Mouse (Mus musculus) lung, postnatal 0 days (tissue): ENCODE measurements around the gene C130050O18Rik. TPM values are rescaled to one million over a fixed set of nuclear protein-coding genes. Genes with fewer than 3 reads are reported as not detected.

Experiments
- ATAC-seq: fragments of 200-750 bp; cut with Nextera tagmentation; 2 replicates; pipeline ENCODE4 v1.8.0; 2017; ENCODE audit warnings: moderate library complexity
- DNase-seq: peaks from one replicate; pipeline ENCODE4 v3.0.0-alpha.2; 2016; ENCODE audit warnings: low spot score
- H3K27ac ChIP-seq: fragments of 300-500 bp; sonication (generic); 2 replicates; pipeline ENCODE4 v1.5.1; 2014; ENCODE audit warnings: antibody characterized with exemption, mild to moderate bottlenecking, low read length, mixed read lengths
- H3K27me3 ChIP-seq: fragments of 300-500 bp; sonication (generic); replicated peaks from 2 replicates; pipeline ENCODE4 v1.6.1; 2014; ENCODE audit warnings: low read length, mixed read lengths; ENCODE audit not compliant: insufficient read depth
- H3K36me3 ChIP-seq: fragments of 300-500 bp; sonication (generic); 2 replicates; pipeline ENCODE4 v1.6.1; 2014; ENCODE audit warnings: low read length, mixed read lengths; ENCODE audit not compliant: insufficient read depth
- H3K4me1 ChIP-seq: fragments of 300-500 bp; sonication (generic); 2 replicates; pipeline ENCODE4 v1.6.1; 2014; ENCODE audit warnings: antibody characterized with exemption, low read depth, low read length, mixed read lengths; ENCODE audit not compliant: insufficient read depth
- H3K4me2 ChIP-seq: fragments of 300-500 bp; sonication (generic); replicated peaks from 2 replicates; pipeline ENCODE4 v1.6.1; 2014; ENCODE audit warnings: low read depth, mild to moderate bottlenecking, low read length, moderate library complexity, mixed read lengths
- H3K4me3 ChIP-seq: fragments of 300-500 bp; sonication (generic); 2 replicates; pipeline ENCODE4 v1.5.1; 2014; ENCODE audit warnings: low read depth, low read length
- H3K9ac ChIP-seq: fragments of 300-500 bp; sonication (generic); replicated peaks from 2 replicates; pipeline ENCODE4 v1.6.1; 2014; ENCODE audit warnings: low read depth, mild to moderate bottlenecking
- H3K9me3 ChIP-seq: fragments of 300-500 bp; sonication (generic); 2 replicates; pipeline ENCODE4 v1.6.1; 2016; ENCODE audit warnings: low read length, mixed read lengths
- CTCF ChIP-seq: IDR thresholded peaks from 2 replicates; pipeline ENCODE4 v1.5.1; 2016; ENCODE audit warnings: antibody characterized with exemption, mild to moderate bottlenecking
- EP300 ChIP-seq: IDR thresholded peaks from 2 replicates; pipeline ENCODE4 v1.6.1; 2016; ENCODE audit warnings: antibody characterized with exemption, mild to moderate bottlenecking, control low read depth
- WGBS: fragments of 180-500 bp; shearing (Covaris S2); extraction: QIAGEN DNeasy Blood & Tissue Kit; methylation state at CpG from one replicate; pipeline ENCODE4 v1.1.7; 2014; 5-methylcytosine and 5-hydroxymethylcytosine counted together
- polyA plus RNA-seq: library from polyadenylated mRNA; unstranded; fragments of >200 nt; fragmentation: Nextera tagmentation; extraction: Ambion mirVana; gene quantifications from 2 replicates; pipeline ENCODE4 v1.2.1, GENCODE M21; 2015

C130050O18Rik gene
- polyA plus RNA-seq, 1 experiment from 2014 or later, result 3.3 TPM

- 82% methylated on average over 8 of the region's 8 CpGs for WGBS
- Histone ChIP-seq H3K4me1 (no peaks in the 10 kb centered on the region), H3K9ac (no peak overlapping the region), H3K4me3 (no peak overlapping the region), H3K9me3 (no peaks in the 10 kb centered on the region), H3K27me3 (no peaks in the 10 kb centered on the region), H3K27ac (no peak overlapping the region), H3K4me2 (no peak overlapping the region), H3K36me3 (no peaks in the 10 kb centered on the region)
- ATAC-seq (no peak), DNase-seq (peak; percentile 44)
- no peak for TF ChIP-seq CTCF
Measured at GRCm38 (mm10) chr5:139403692-139404260, 1.3 kb upstream of the C130050O18Rik start.

DNA sequence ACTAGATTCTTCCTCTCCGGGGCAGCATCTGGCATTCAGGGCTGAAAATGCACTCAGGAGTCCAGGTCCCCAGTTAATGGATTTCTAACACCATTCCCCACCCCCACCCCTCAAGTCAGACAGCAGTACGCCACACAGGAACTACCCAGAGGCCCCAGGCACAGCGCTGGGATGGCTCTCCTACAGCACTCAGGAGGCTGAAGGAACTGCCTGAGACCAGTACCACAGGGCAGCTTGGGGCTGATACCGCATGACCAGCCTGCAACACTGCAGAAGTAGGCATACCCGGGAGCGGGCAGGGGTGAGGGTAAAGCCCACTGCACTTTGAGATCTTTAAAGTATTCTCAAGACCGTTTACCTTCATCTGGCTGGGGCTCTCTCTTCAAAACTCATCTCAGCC is 398 bp downstream of the C130050O18Rik start:
- H3K27ac ChIP-seq, result no peak overlapping the region
- DNase-seq (no peak), ATAC-seq (no peak)
- H3K4me3 ChIP-seq, result no peak overlapping the region
- no peaks in the 10 kb centered on the region for H3K9me3 ChIP-seq
- no peaks in the 10 kb centered on the region for H3K27me3 ChIP-seq
- no peaks in the 10 kb centered on the region for H3K4me1 ChIP-seq
- TF ChIP-seq CTCF (no peak), EP300 (no peak)
- no peak overlapping the region for H3K9ac ChIP-seq
- no peaks in the 10 kb centered on the region for H3K36me3 ChIP-seq
- WGBS, result 64% methylated on average over 7 of the region's 7 CpGs
- no peak overlapping the region for H3K4me2 ChIP-seq

- ATAC-seq (no peak), DNase-seq (no peak)
- Histone ChIP-seq H3K4me3 (no peak overlapping the region), H3K9ac (no peak overlapping the region), H3K27ac (no peak overlapping the region), H3K36me3 (no peaks in the 10 kb centered on the region), H3K27me3 (no peaks in the 10 kb centered on the region), H3K4me1 (no peaks in the 10 kb centered on the region), H3K9me3 (no peaks in the 10 kb centered on the region), H3K4me2 (no peak overlapping the region)
- TF ChIP-seq EP300 (no peak), CTCF (no peak)
- WGBS, result 48% methylated on average over 3 of the region's 3 CpGs
Measured at GRCm38 (mm10) chr5:139405953-139406352, 873 bp downstream of the C130050O18Rik start.

DNA sequence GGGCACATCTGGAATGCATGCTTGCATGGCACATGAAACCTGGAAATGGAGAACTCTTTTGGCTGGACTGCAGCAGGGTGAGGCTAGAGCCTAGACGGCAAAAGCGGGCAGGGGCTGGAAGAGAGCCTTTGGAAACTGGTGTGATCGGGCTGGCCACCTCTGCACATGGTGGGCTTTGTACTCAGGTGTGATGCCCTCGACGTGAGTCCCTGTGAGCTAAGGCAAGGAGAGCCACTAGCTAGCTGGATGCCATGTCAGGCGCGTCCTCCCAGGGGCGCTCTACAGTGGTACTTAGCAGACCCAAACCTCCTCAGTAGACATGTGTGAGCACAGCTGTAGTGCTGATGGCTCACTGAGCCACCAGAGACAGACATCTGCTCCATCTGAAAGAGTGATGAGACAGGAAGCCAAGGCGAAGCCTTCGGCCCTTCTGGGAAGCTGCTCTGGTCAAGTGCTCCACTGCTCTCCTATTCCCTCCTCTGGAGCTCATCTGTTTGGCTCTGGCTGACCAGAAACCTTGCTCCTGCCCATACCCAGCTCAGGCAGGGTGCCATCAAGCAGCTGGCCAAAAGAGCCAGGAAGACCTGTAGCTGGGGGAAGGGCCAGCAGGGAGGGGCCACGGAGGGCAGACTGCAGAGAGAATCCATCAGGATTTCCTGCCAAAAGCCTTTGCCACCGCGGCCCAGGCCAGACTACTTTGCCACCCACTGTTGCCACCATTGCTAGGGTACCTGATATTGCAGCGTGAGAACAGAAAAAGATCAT is 2.2 kb downstream of the C130050O18Rik start:
- WGBS, result 80% methylated on average over 12 of the region's 14 CpGs
- H3K9me3 ChIP-seq, result no peaks in the 10 kb centered on the region
- no peaks in the 10 kb centered on the region for H3K4me1 ChIP-seq
- peak overlapping the region; percentile 33; the same call in 1 of the 2 replicates for H3K27ac ChIP-seq
- DNase-seq (no peak), ATAC-seq (no peak)
- H3K27me3 ChIP-seq, result no peaks in the 10 kb centered on the region
- 0 out of 2 replicates have a peak, but pooled peaks have one; percentile 6 for TF ChIP-seq CTCF
- no peak for TF ChIP-seq EP300
- no peaks in the 10 kb centered on the region for H3K36me3 ChIP-seq
- no peak overlapping the region for H3K4me2 ChIP-seq
- no peak overlapping the region for H3K9ac ChIP-seq
- no peak overlapping the region for H3K4me3 ChIP-seq

- H3K27ac ChIP-seq, result peak overlapping the region; percentile 33; the same call in 1 of the 2 replicates
- DNase-seq, result peak; percentile 64
- 65% methylated on average over 7 of the region's 7 CpGs for WGBS
- H3K4me2 ChIP-seq, result 0 out of 2 replicates have a peak overlapping the region, but pooled peaks have one; percentile 5
- no peak overlapping the region for H3K4me3 ChIP-seq
- H3K36me3 ChIP-seq, result no peaks in the 10 kb centered on the region
- no peak overlapping the region for H3K9ac ChIP-seq
- peak; percentile 16; the same call in 1 of the 2 replicates for ATAC-seq
- no peaks in the 10 kb centered on the region for H3K27me3 ChIP-seq
- H3K4me1 ChIP-seq, result no peaks in the 10 kb centered on the region
- TF ChIP-seq CTCF (no peak; the same call in 1 of the 2 replicates), EP300 (no peak)
- no peaks in the 10 kb centered on the region for H3K9me3 ChIP-seq
Measured at GRCm38 (mm10) chr5:139408511-139408910, 3.4 kb downstream of the C130050O18Rik start.

DNA sequence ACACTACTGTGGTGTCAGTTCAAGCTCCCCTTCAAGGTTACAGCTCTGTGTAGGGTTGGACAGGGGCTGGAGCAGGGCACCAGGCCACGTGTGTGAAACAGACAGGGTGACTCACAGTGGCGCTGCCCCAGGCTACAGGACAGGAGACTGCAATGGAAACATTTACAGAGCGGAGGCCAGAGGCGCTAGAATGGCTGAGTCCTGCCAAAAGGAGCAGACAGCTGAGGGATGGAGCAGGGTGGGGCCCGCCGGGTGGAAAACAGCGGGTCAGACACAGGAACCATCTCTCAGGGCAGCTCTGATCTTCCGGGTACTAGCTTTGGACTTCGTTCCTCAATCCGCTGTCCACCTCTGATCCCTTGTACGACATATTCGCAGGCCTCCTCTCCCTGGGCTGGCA is 4.3 kb downstream of the C130050O18Rik start:
- Histone ChIP-seq H3K4me1 (no peaks in the 10 kb centered on the region), H3K9ac (no peak overlapping the region), H3K36me3 (no peaks in the 10 kb centered on the region), H3K9me3 (no peaks in the 10 kb centered on the region), H3K4me2 (no peak overlapping the region), H3K4me3 (no peak overlapping the region), H3K27ac (no peak overlapping the region), H3K27me3 (no peaks in the 10 kb centered on the region)
- peak; percentile 90 for DNase-seq
- peak; percentile 46; the same call in 1 of the 2 replicates for TF ChIP-seq EP300
- peak; percentile 34 for TF ChIP-seq CTCF
- ATAC-seq, result peak; percentile 82
- 53% methylated on average over 12 of the region's 12 CpGs for WGBS
